Mouse (Mus musculus): Measurements from ENCODE around the gene Slc2a3.

Slc2a3 gene

DNA sequence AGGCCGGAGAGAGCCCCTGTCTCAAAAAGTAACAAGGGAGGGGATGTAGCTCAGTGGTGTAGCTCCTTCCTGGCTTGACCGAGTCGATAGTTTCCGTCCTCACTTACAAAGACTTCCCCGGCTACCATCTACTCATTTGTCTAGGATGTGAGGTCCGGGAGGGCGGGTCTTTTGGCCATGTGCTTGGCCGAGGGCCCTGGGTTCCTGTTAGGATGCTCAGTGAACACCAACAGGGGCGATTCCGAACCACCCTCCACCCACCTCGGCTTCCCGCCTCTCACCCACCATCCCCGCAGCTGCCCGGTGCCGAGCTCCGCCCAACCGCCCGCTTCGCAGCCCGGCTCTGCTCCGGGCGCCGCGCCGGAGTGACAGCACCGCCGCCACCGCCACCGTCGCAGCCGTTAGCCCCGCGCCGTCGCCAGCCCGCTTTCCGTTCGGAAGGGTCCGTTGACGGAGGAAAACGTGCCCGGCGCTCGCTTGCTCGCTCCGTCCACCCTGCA lies at the start of gene Slc2a3:
Gene Slc2a3 (minus strand): TSS at position 340 of the 500 bp plus-strand sequence.
- DNase-seq (ENCODE audit: low spot score): peak; percentile 55

DNA sequence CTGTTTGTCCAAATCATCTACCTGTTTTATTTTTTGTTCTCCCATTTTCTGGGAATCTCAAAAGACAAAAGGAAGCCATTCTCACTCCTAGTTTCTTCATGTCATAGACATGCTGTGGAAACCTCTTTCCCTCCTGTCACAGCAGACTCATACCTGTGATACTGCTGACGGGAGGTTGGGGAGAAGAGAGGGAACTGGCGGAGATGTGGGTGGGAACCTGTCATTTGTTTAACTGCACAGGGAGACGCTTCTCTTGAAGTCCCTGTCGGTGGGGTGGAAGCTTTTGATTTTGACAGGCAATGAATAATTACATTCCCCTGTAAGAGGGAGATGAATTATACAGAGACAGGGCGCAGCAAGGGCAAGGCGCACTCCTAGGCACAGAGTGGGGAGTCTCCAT lies 42.3 kb upstream of the Slc2a3 start:
- no peak for DNase-seq (ENCODE audit: low spot score)

DNA sequence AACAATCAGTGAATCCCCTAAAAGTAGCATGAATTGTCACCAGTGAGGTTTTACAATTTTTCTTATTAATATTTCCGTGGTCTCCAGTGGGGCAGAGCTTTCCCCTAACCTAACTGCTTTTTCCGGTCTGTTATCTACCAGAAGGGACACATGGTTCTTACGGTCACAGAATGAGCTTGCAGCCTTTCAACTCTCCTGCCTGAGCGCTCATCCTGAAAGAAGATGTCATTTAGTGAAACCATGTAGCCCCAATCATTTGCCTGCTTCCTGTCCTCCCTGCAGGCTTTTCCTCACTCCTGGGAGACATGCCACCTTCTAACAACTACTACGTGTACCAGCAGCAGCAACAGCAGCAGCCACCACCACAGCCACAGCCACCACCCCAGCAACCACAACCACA lies 36.1 kb upstream of the Slc2a3 start:
- DNase-seq (ENCODE audit: low spot score): no peak

- DNase-seq (ENCODE audit: low spot score): no peak
Measured at GRCm38 (mm10) chr6:122836974-122837373, 35.5 kb upstream of the Slc2a3 start.

GRCm38 (mm10) chr6:122834365-122834764 lies 32.9 kb upstream of the Slc2a3 start:
- peak; percentile 27 for DNase-seq (ENCODE audit: low spot score)

DNA sequence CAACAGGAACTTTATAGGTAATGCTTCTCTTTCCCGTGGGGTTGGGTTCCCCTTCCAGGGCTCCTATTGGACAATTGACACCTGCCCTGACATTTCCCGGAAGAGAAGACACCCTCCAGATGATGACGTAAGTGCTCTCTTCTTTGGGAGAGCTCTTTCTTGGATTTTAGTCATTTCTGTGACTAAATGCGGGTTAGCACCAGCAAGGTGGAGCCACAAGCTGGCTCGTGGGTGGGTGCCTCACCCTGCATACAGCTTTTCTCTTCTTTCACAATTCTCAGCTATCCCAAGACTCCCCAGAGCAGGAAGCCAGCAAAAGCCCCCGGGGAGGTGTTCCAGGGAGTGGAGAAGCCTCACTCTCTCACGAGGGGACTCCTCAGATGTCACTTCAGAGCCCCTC lies 31.4 kb upstream of the Slc2a3 start:
- no peak for DNase-seq (ENCODE audit: low spot score)

DNA sequence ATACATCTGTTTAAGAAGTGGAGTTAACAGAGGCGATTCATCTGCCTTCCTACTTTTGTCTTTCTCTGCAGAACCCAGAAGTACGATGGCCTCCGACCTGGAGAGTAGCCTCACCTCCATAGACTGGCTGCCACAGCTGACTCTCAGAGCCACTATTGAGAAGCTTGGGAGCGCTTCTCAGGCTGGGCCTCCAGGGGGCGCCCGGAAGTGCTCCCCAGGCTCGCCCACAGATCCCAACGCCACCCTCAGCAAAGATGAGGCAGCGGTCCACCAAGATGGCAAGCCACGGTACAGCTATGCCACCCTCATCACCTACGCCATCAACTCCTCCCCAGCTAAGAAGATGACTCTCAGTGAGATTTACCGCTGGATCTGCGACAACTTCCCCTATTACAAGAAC lies 26.6 kb upstream of the Slc2a3 start:
- peak; percentile 35 for DNase-seq (ENCODE audit: low spot score)

GRCm38 (mm10) chr6:122825923-122826742 lies 24.7 kb upstream of the Slc2a3 start:
- DNase-seq (ENCODE audit: low spot score): peak; percentile 51

GRCm38 (mm10) chr6:122825166-122825565 lies 23.7 kb upstream of the Slc2a3 start:
- no peak for DNase-seq (ENCODE audit: low spot score)

- DNase-seq (ENCODE audit: low spot score): no peak
Measured at GRCm38 (mm10) chr6:122824086-122824485, 22.6 kb upstream of the Slc2a3 start.

DNA sequence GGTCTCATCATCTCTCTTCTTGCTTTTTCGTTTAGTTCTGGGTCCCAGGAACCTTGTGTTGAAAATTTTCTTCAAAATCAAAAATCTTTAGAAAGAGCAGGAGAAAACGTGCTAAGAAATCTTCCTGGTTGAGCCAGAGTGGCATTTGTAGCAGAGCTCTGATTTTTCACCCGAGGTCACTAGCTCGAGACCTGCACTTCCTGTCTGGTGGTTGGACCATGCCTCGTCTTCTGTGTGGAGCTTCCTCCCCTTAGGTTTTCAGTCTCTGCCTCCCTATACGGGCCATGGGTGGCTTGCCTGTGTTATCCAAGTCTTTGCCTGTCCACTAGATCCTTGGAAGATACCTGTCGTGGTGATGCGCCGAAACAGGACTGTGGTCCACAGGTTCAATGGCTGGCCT lies 20.4 kb upstream of the Slc2a3 start:
- no peak for DNase-seq (ENCODE audit: low spot score)

GRCm38 (mm10) chr6:122820799-122821650 lies 19.6 kb upstream of the Slc2a3 start:
- peak; percentile 29 for DNase-seq (ENCODE audit: low spot score)

- DNase-seq (ENCODE audit: low spot score): peak; percentile 14
Measured at GRCm38 (mm10) chr6:122820071-122820798, 18.8 kb upstream of the Slc2a3 start.

DNA sequence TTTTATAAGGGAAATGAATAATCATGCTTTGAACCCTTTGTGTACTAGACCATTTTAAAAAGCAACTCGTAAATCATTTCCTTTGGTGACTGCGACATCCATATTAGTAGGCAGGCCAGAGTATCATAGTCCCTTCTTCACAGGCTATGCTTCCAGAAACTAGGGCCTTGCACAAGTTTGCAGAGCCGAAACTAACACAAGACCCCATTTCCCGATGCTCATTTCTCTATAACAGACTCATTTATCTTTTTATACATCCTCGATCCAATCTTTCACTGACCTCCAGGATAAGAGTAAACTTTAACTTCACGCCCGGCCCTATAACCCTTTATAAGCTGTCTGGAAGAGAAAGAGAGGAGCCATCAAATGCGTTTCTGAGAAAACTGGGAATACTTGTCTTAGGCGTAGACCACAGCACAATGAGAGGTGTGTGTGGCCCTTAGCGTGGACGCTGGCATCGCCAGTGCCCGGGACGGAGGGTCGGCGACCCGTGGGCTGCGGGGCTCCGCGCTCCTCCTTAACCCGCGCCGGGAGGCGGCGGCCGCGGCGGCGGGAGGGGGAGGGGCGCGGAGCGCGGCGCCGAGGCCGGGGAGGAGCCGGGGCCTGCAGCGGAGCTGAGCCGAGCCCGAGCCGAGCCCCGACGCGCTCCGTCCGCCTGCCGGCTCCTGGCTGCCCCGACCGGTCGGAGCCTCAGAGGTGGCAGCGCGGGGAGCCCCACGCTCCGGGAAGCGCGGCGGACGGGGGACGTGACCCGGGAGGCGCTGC lies 18.0 kb upstream of the Slc2a3 start, which contains the start of gene Foxj2:
Gene Foxj2 (plus strand): TSS at position 609 of the 765 bp plus-strand sequence.
- peak; percentile 57 for DNase-seq (ENCODE audit: low spot score)

DNA sequence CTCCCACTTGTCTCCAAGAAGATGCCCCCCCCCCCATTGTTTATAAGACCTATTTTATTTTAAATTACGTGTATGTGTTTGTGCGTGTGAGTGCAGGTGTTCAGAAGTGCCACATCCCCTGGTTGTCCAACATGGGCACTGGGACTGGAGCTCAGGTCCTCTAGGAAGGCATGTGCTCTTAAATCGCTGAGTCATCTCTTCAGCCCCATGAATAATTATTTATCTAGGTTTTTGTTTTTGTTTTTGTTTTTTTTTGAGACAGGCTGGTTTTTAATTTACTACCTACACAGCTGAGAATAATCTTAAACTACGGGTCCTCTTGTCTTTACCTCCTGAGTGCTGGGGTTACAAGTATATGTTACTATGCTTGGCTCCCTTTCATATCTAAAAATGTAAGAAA lies 12.2 kb upstream of the Slc2a3 start:
- no peak for DNase-seq (ENCODE audit: low spot score)

GRCm38 (mm10) chr6:122812716-122813115 lies 11.3 kb upstream of the Slc2a3 start:
- DNase-seq (ENCODE audit: low spot score): no peak

DNA sequence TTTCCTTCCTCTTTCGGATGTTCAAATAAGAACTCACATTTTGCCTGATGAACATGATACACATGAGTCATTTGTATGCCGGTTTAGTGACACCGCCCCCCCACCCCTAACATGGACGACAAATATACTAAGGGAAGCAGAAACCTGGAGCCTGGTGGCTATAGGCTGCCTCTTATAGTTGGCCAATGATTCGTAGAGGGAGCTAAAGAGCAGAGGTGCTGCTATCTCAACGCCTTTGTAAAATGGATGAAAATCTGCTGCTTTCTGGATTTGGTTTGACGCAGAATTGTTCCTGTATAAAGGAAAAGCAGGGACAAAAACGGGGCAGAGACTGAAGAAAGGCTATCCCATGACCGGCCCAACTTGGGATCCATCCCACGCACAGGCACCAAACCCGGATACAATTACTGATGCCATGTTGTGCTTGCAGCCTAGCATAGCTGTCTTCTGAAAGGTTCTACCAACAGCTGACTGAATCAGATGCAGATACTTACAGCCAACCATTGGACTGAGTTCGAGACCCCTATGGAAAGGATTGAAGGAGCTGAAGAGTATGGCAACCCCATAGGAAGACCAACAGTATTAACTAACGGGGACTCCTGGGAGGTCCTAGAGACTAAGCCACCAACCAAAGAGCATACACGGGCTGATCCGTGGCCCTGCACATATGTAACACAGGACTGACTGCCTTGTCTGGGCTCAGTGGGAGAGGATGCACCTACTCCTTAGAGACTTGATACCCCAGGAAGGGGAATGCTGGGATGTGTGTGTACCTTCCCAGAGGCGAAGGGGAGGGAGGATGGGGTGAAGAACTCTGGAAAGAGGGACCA lies 10.5 kb upstream of the Slc2a3 start:
- peak; percentile 38 for DNase-seq (ENCODE audit: low spot score)

DNA sequence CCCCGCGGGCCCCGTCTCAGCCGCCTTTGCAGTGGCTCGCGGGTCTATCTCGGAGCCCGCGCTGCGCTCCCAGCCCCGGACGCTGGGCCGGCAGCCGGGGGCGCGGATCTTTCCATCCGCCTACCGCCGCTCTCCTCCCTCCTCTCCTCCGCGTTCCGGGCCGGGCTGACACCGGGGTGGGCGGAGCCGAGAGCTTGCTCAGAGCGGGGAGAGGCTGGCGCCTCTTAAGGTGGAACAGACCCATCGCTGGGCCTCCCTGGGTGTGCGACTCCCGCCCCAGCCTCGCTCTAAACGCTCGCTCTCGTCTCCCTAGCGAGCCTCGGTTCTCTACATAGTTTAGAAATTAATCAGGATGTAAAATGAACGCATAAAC lies 9.8 kb upstream of the Slc2a3 start:
- peak; percentile 89 for DNase-seq (ENCODE audit: low spot score)

GRCm38 (mm10) chr6:122810615-122811279 lies 9.3 kb upstream of the Slc2a3 start:
- DNase-seq (ENCODE audit: low spot score): peak; percentile 90

Data from spleen, adult 12 weeks (tissue).